Mouse (Mus musculus) liver, embryonic 12.5 days (tissue): ENCODE data around the gene Med11. TPM values are rescaled to one million over a fixed set of nuclear protein-coding genes. Genes with fewer than 3 reads are reported as not detected.
"Not testable (repeated sequence)": the region's sequence is repeated elsewhere in the genome, so short reads cannot be mapped to it uniquely, and the experiment has no call there.

ENCODE experiments used
- ATAC-seq: fragments of 200-750 bp; cut with Nextera tagmentation; 2 replicates; pipeline ENCODE4 v1.8.0; 2017; ENCODE audit warnings: moderate number of reproducible peaks, mild to moderate bottlenecking, moderate library complexity
- H3K27ac ChIP-seq: fragments of 300-500 bp; sonication (generic); 2 replicates; pipeline ENCODE4 v1.5.1; 2016; ENCODE audit warnings: mild to moderate bottlenecking
- H3K27me3 ChIP-seq: fragments of 300-500 bp; sonication (generic); replicated peaks from 2 replicates; pipeline ENCODE4 v1.6.1; 2016; ENCODE audit warnings: mild to moderate bottlenecking, moderate library complexity
- H3K36me3 ChIP-seq: fragments of 300-500 bp; sonication (generic); 2 replicates; pipeline ENCODE4 v1.6.1; 2016; ENCODE audit warnings: mild to moderate bottlenecking, moderate library complexity
- H3K4me1 ChIP-seq: fragments of 300-500 bp; sonication (generic); 2 replicates; pipeline ENCODE4 v1.6.1; 2016
- H3K4me2 ChIP-seq: fragments of 300-500 bp; sonication (generic); 2 replicates; pipeline ENCODE4 v1.6.1; 2016; ENCODE audit warnings: mild to moderate bottlenecking, moderate library complexity
- H3K4me3 ChIP-seq: fragments of 300-500 bp; sonication (generic); 2 replicates; pipeline ENCODE4 v1.5.1; 2016; ENCODE audit warnings: mild to moderate bottlenecking, moderate library complexity
- H3K9ac ChIP-seq: fragments of 300-500 bp; sonication (generic); 2 replicates; pipeline ENCODE4 v1.6.1; 2016; ENCODE audit warnings: mild to moderate bottlenecking, moderate library complexity
- H3K9me3 ChIP-seq: fragments of 300-500 bp; sonication (generic); replicated peaks from 2 replicates; pipeline ENCODE4 v1.6.1; 2016; ENCODE audit warnings: mild to moderate bottlenecking, moderate library complexity
- WGBS: fragments of 180-500 bp; shearing (Covaris S2); methylation state at CpG from one replicate; pipeline ENCODE4 v1.1.7; 2016; ENCODE audit not compliant: insufficient replicate concordance; 5-methylcytosine and 5-hydroxymethylcytosine counted together
- polyA plus RNA-seq: library from polyadenylated mRNA; unstranded; fragments of >200 nt; fragmentation: Nextera tagmentation; extraction: Ambion mirVana; gene quantifications from 2 replicates; pipeline ENCODE4 v1.2.1, GENCODE M21; 2016

Med11 gene
- 19.7 and 21.7 TPM in 2 replicates for polyA plus RNA-seq

DNA sequence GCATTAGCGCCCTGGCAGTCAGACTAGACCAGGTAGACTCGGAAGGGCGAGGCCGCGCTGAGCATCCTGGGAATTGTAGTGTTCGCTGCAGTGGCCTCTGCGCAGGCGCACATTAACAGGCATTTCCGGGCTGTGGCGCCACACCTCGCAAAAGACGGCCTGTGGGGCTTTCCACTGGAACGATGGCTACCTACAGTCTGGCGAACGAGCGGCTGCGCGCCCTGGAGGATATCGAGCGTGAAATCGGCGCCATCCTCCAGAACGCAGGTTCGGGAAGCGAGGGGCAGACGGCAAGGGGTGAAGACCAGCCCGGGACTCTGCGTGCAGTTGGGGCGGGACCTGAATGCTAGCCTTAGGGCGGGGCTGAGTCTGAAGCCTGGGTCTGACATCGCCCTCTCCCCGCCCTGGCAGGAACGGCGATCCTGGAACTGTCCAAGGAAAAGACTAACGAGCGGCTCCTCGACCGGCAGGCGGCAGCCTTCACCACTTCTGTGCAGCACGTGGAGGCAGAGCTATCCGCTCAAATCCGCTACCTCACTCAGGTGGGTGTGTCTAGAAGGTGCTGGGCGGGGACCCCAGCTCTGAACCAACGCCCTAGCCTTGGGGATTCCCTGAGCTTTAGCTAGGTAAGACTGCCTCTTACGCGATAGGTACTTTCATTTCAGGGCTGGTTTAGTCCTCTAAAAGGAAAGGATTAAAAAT lies at the start of gene Med11:
Gene Med11 (plus strand): TSS at position 123 of the 702 bp plus-strand sequence.
- H3K9me3 ChIP-seq = no peaks in the 10 kb centered on the region
- peak within 1 kb of the TSS; percentile 92 for H3K27ac ChIP-seq
- H3K9ac ChIP-seq = peak within 1 kb of the TSS; percentile 80
- peak within 1 kb of the TSS; percentile 78 for H3K4me3 ChIP-seq
- H3K4me1 ChIP-seq = peaks cover 21% of the 10 kb centered on the region
- H3K27me3 ChIP-seq = no peaks in the 10 kb centered on the region
- H3K36me3 ChIP-seq = peaks cover 13% of the 10 kb centered on the region
- peak within 1 kb of the TSS; percentile 77 for H3K4me2 ChIP-seq
- under 1% methylated on average over 46 of the region's 46 CpGs for WGBS
- peak; percentile 97 for ATAC-seq

- Histone ChIP-seq H3K9me3 (no peaks in the 10 kb centered on the region), H3K4me3 (no peak overlapping the region), H3K4me1 (peaks cover 25% of the 10 kb centered on the region), H3K36me3 (peaks cover 91% of the 10 kb centered on the region), H3K27ac (no peak overlapping the region), H3K9ac (no peak overlapping the region), H3K4me2 (no peak overlapping the region), H3K27me3 (no peaks in the 10 kb centered on the region)
- WGBS = 77% methylated on average over 2 of the region's 2 CpGs
- no peak for ATAC-seq
Measured at GRCm38 (mm10) chr11:70403598-70403997, 48.1 kb upstream of the Med11 start.

GRCm38 (mm10) chr11:70409594-70410296 lies 42.0 kb upstream of the Med11 start, which contains the start of gene Pelp1:
TSS of gene Pelp1 (minus strand) at chr11:70410031.
- Histone ChIP-seq H3K9ac (peak within 1 kb of the TSS; percentile 96), H3K27me3 (no peaks in the 10 kb centered on the region), H3K4me3 (peak within 1 kb of the TSS; percentile 95), H3K4me1 (peaks cover 44% of the 10 kb centered on the region), H3K36me3 (peaks cover 29% of the 10 kb centered on the region), H3K4me2 (peak within 1 kb of the TSS; percentile 79), H3K9me3 (no peaks in the 10 kb centered on the region), H3K27ac (peak within 1 kb of the TSS; percentile 83)
- ATAC-seq = peak; percentile 92
- under 1% methylated on average over 59 of the region's 59 CpGs for WGBS

GRCm38 (mm10) chr11:70410297-70410643 lies 41.4 kb upstream of the Med11 start:
- peak overlapping the region; percentile 83 for H3K27ac ChIP-seq
- 45% methylated on average over 6 of the region's 6 CpGs for WGBS
- H3K36me3 ChIP-seq = peaks cover 24% of the 10 kb centered on the region
- ATAC-seq = peak; percentile 46
- peak overlapping the region; percentile 79 for H3K4me2 ChIP-seq
- peak overlapping the region; percentile 95 for H3K4me3 ChIP-seq
- H3K4me1 ChIP-seq = peaks cover 41% of the 10 kb centered on the region
- peak overlapping the region; percentile 96 for H3K9ac ChIP-seq
- H3K27me3 ChIP-seq = no peaks in the 10 kb centered on the region
- no peaks in the 10 kb centered on the region for H3K9me3 ChIP-seq

- H3K4me3 ChIP-seq = no peak overlapping the region
- peaks cover 30% of the 10 kb centered on the region for H3K4me1 ChIP-seq
- peaks cover 5% of the 10 kb centered on the region; the same call in 1 of the 2 replicates for H3K36me3 ChIP-seq
- 72% methylated on average over 5 of the region's 5 CpGs for WGBS
- H3K27ac ChIP-seq = no peak overlapping the region
- no peak overlapping the region for H3K4me2 ChIP-seq
- no peak overlapping the region for H3K9ac ChIP-seq
- ATAC-seq = no peak
- no peaks in the 10 kb centered on the region for H3K9me3 ChIP-seq
- H3K27me3 ChIP-seq = no peaks in the 10 kb centered on the region
Measured at GRCm38 (mm10) chr11:70412591-70412990, 39.1 kb upstream of the Med11 start.

GRCm38 (mm10) chr11:70413961-70414360 lies 37.8 kb upstream of the Med11 start:
- no peak for ATAC-seq
- Histone ChIP-seq H3K4me1 (peaks cover 16% of the 10 kb centered on the region), H3K27ac (no peak overlapping the region), H3K9me3 (no peaks in the 10 kb centered on the region), H3K4me3 (no peak overlapping the region), H3K27me3 (no peaks in the 10 kb centered on the region), H3K4me2 (no peak overlapping the region), H3K9ac (no peak overlapping the region), H3K36me3 (no peaks in the 10 kb centered on the region)
- WGBS = 6% methylated on average over 3 of the region's 3 CpGs

DNA sequence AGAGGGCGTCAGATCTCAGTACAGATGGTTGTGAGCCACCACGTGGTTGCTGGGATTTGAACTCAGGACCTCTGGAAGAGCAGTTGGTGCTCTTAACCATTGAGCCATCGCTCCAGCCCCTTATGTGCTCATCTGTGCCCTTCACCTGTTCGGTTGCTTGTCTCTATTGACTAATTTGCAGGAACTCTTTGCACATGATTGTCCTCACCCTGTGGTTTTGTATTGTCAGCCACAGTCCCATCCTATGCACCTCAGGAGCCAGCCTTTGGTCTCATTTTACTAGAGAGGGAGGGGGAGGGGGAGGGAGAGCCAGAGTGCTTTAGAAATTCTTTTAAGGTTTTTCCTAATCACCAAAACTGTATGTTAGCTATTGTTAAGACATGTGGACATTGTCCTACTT lies 33.5 kb upstream of the Med11 start:
- Histone ChIP-seq H3K4me1 (0 out of 2 replicates have a peak, but pooled peaks cover 3% of the 10 kb centered on the region), H3K4me3 (no peak overlapping the region), H3K9me3 (no peaks in the 10 kb centered on the region), H3K27me3 (no peaks in the 10 kb centered on the region), H3K4me2 (no peak overlapping the region), H3K36me3 (no peaks in the 10 kb centered on the region), H3K27ac (no peak overlapping the region), H3K9ac (no peak overlapping the region)
- 47% methylated on average over 4 of the region's 4 CpGs for WGBS
- no peak for ATAC-seq

DNA sequence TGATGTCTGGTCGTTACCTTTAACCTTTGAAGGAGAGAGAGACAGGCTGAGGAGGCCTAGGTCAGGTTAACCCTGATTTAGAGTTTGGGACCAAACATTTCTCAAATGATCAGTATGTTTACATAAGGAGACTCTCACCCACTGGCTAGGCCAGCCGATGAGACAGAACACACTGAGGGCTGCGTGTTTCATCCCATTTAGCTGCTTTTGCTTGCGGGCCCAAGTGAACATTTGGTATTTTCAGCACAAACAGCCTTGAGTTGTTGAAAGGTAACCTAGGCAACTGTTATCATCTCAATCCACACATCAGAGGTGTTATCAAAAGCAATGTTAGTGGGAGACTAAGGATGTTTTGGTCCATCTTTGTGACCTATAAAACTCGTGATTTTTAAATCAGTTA lies 32.2 kb upstream of the Med11 start:
- 54% methylated on average over 5 of the region's 5 CpGs for WGBS
- Histone ChIP-seq H3K4me1 (0 out of 2 replicates have a peak, but pooled peaks cover 3% of the 10 kb centered on the region), H3K4me3 (no peak overlapping the region), H3K27me3 (no peaks in the 10 kb centered on the region), H3K9ac (no peak overlapping the region), H3K36me3 (no peaks in the 10 kb centered on the region), H3K9me3 (no peaks in the 10 kb centered on the region), H3K27ac (no peak overlapping the region), H3K4me2 (no peak overlapping the region)
- no peak for ATAC-seq

GRCm38 (mm10) chr11:70426598-70426997 lies 25.1 kb upstream of the Med11 start:
- H3K9me3 ChIP-seq, H3K27ac ChIP-seq, H3K4me3 ChIP-seq, H3K4me1 ChIP-seq, H3K9ac ChIP-seq, ATAC-seq, H3K4me2 ChIP-seq, H3K36me3 ChIP-seq, H3K27me3 ChIP-seq: not testable (repeated sequence)
- 61% methylated on average over 6 of the region's 6 CpGs for WGBS

DNA sequence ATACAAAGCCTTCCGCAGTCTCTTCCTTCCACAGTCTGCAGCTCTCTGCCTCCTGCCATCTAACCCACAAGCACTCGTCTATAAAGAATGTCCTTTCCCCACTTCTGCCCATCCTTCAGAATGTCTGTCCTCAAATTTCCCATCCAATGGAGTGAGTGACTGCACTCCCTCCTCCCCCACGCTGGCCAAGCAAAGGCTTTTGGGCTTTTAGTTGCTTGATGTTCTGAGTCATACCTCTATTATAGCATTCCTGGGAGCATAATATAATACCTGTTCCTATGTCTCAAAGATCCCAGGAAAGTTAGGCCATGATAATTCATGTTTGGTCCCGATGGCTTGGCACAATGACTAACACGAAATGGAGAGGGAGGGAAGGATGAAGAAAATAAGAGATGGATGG lies 20.1 kb upstream of the Med11 start:
- Histone ChIP-seq H3K27ac (peak overlapping the region; percentile 87), H3K4me1 (peaks cover 46% of the 10 kb centered on the region), H3K4me3 (peak overlapping the region; percentile 75), H3K9me3 (no peaks in the 10 kb centered on the region), H3K27me3 (no peaks in the 10 kb centered on the region), H3K9ac (no peak overlapping the region), H3K36me3 (peaks cover 9% of the 10 kb centered on the region), H3K4me2 (peak overlapping the region; percentile 96)
- 39% methylated on average over 5 of the region's 5 CpGs for WGBS
- no peak for ATAC-seq

- Histone ChIP-seq H3K9ac (peak within 1 kb of the TSS; percentile 86), H3K9me3 (no peaks in the 10 kb centered on the region), H3K4me1 (peaks cover 53% of the 10 kb centered on the region), H3K4me2 (peak within 1 kb of the TSS; percentile 96), H3K27ac (peak within 1 kb of the TSS; percentile 87), H3K36me3 (peaks cover 16% of the 10 kb centered on the region), H3K4me3 (peak within 1 kb of the TSS; percentile 75), H3K27me3 (no peaks in the 10 kb centered on the region)
- under 1% methylated on average over 75 of the region's 75 CpGs for WGBS
- ATAC-seq = peak; percentile 94
Measured at GRCm38 (mm10) chr11:70432048-70432894, 19.4 kb upstream of the Med11 start, which contains the start of gene Arrb2. TSS of gene Arrb2 (plus strand) at chr11:70432635.
